Mouse (Mus musculus) urinary bladder, postnatal 36 days (tissue): Measurements from ENCODE around the gene Foxd1.

Experiments
- DNase-seq, 2 experiments: peaks; one replicate each; pipeline ENCODE4 v3.0.0; 2022; ENCODE audit warnings: low spot score in 2 of 2, mixed read lengths in 1 of 2

Gene Foxd1

GRCm38 (mm10) chr13:98354871-98355558 is 973 bp downstream of the Foxd1 start:
- DNase-seq = peak in 1 of 2 experiments; percentile 15

DNA sequence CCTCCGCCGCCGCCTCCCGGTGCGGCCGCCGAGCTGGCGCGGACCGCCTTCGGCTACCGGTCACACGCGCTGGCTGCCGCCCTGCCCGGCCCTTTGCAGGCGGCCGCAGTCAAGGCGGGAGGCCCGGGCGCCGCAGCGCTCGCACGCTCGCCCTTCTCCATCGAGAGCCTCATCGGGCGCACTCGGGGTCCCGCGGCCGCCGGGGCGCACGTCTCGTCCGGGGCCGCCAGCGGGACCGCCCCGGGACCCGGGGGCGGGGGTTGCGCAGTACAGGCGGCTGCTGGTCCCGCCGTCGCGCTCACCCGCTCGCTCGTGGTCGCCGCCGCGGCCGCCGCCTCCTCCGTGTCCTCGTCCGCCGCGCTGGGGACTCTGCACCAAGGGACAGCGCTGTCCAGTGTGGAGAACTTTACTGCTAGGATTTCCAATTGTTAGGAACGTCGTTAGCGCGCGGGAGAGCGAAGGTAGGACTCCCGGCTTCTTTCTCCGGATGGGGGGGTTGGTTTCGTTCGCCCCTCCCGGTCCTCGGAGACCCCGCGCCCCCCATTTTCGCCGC is 1.6 kb downstream of the Foxd1 start:
- DNase-seq = peak in 1 of 2 experiments; percentile 6

GRCm38 (mm10) chr13:98356176-98356972 is 2.3 kb downstream of the Foxd1 start:
- no peak for DNase-seq

GRCm38 (mm10) chr13:98356973-98357425 is 3.0 kb downstream of the Foxd1 start:
- no peak for DNase-seq

DNA sequence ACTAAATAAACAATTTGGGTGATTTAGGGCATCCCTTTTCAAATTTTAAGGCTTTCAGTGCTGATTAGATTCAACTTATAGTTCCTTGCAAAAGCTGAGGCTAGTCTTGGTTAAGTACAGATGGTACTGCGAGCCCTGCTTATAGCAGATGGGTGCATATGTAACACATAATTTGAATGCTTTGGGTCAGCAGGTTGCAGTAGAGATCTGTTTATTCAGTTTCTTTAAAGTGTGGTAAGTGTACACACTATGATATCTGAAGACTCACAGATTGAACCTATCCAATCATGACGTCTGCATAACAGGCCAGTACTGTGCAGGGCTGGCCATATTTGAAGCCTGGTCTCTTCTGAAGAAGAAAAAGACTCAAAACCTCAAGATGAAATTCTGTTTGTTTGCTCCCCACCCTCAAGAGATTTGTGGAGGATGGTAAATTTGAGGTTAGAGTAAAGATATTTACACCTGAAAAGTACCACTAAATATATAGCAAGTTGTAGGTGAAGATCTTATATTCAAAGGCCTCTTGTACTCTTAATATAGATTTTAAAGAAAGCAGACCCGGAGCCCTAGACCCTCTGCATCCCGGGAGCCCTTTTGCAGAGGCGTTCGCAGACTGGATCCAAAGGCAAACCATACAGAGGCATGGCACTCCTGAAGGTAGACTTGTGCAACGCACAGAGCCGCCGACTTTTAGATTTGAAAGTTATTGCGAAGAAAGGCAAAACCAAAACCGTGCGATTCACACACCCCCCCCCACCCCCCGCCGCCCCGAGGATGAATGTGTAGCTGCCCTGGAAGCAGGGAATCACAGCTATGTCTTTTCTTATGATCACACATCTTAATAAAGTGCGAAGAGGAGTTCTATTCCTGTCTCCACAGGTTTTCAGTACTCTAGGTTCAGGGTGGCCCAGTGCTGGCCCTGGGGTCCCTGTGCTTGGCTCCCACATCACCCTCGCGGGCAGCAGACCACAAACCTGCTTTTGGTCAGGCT is 3.7 kb downstream of the Foxd1 start:
- no peak for DNase-seq

DNA sequence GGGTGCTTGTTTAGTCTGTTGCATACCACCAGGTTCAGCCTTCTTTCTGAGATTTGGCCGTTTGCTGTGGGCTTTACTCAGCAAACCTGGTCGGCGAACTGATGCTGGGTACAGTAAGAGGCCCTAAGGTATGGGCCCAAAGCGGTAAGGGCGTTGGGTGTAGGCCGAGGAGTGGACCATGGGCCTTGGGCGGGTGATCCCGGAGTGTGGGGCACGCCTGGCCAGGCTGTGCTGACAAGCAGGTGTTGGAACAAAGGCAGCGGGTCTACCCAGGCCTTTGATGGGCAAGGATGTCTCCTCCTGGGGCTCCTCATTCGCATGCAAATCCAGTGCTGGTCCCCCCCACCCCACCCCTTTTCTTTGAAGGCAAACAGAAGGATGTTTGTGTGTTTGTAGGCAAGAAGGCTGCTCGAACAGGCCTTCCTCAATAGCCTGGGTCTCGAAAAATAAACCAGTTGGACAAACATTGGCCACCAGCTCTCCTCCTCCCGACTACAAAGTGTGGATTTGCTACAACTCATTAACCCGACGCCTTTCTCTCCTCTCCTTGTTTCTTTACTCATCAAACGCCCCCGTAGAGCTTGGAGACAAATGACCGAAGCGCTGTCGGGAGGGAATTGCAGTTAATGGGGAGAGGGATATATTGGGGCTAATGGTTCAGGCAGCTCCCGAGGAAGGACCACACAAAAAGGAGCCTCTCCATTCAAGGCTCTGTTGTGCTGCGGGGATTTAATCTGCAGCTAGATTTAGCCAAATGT is 4.6 kb downstream of the Foxd1 start:
- DNase-seq = no peak

DNA sequence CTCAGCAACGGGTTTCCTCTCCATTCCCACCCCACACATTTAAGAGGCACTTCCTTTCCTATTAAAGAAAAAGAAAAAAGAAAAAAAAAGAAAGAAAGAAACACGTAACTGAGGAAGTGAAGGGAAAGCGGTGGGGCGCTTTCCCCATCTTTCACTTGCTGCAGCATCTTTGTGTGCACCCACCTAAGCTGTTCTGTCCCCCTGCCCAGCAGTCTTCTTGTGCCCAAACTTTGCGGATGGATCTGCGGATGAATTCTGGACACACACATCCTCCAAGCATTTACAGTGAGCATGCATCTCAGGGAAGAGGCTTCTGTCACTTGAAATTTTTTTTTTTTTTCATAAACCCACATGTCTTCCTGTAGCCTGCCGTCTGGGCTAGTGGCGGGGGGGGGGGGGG is 5.3 kb downstream of the Foxd1 start:
- DNase-seq = no peak

DNA sequence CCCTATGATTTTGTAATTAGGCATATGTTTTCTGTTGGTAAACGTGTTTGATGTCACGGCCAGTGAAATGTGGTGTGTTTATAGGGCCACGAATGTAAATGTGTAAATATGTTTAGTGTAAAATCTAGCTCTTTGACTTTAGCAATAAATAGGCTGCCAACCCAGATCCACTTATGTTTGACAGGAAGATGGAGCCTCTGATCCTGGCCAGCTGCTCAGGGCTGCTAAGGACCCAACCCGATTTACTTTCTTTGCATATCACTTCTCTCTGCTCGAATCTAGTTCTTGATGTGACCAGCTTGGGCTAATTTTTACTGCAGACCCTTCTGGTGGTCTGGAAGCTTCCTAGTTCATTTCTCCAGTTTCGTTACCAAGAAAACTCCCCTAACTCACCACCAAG is 6.3 kb downstream of the Foxd1 start:
- DNase-seq = no peak

DNA sequence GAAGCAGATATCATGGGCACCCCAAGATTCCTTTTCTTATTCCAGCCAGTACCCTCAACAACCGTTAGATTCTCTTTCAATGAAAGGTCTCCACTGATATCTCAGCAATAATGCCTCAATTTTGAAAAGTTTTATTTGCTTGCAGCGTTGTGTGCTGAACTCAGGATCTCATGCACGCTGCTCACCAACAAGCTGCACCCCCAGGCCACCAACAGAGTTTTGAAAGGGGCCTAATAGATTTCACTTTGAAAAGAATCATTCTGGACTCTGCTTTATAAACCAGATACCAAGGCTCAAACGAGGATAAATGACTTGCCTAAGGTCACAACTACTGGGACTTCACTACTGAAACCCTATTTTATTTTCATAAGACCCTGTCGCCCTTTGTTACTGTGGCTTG is 7.1 kb downstream of the Foxd1 start:
- DNase-seq = no peak

GRCm38 (mm10) chr13:98363046-98363445 is 9.0 kb downstream of the Foxd1 start:
- DNase-seq = no peak

- no peak for DNase-seq
Measured at GRCm38 (mm10) chr13:98365081-98365480, 11.0 kb downstream of the Foxd1 start.

DNA sequence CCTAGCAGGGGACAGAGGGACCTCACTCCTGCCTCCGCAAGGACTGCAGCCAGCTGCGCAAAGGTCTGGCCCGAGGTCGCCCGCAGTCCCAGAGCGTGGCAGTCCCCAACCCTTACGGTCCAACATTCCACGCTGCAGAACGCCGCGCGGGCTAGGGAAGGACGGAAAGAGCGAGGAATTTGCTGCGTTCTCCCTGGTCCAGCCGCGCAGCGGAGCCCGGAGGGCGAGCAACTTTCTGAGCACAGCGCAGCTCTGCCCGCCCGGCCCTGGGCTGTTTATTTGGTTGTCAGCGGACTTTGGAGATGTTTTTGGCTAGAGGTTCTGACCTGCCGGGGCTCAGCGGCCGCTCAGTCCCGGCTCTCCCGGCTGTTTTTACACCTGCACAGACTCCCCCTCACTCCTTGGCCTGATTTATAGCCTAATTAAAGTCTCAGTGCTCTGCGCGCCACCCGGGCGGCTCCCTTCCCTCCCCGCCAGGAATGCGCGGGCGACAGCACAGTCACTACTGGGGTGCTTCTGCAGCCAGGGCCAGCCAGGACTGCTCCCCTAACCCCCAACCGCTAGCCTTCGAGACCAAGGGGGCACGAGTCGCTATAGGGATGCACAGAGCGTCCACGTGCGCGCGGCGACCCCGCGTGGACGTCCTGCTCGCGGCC is 11.9 kb downstream of the Foxd1 start:
- DNase-seq = no peak

- no peak for DNase-seq
Measured at GRCm38 (mm10) chr13:98366469-98367275, 12.6 kb downstream of the Foxd1 start.

DNA sequence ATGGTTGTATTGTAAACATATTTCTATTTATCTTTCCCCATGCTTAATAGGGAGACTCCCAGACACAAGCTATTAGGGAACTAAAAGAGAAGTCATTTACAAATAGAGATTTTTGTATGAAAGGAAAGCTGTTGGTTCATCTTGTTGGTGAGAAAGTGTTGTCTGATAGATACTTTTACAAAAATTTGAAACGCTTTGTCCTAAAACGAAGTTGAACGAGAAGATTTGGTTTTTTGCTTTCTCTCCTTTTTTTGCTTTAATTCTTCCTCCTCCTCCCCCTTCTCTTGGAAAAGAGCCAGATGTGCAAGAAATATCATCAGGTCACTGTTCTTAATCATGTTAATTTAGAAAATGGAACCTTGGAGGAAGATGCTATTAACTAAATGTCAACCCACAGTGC is 13.6 kb downstream of the Foxd1 start:
- no peak for DNase-seq

DNA sequence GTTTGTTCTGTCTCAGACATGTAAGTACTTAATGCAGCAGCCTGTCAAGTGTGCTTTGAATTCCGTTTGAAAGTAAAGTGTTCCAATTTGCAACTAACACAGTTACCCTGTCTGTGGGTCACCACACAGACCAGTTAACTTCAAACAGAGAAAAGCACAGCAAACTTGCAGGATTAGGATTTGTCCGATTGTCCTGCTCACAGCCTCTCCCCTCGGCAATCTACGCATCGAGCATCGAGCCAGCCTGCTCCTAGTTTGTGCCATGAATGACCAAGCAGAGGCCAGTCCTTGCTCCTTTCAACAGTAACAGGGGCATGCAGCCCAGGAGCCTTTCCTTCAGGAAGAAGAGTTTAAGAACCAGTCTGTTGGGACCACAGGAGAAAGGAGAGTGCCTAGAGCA is 15.0 kb downstream of the Foxd1 start:
- no peak for DNase-seq

DNA sequence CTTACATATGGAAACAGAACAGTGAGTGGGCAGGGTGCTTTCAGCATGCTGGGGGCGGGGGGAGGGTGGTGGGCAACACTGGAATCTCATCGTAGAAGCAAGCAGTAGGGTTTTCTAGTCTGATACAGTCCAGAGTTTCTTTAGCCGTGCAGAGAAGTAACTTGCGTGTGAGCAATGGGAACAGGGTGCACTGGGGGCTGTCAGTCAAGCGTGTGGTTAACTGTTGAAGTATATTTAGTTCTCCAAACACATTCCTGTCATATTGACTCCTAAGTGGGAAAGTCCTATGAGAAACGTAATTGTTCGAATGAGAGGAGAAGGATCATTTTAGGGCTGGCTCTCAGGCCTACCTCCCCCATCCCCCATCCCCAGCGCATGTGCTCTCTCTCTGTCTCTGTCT is 20.5 kb downstream of the Foxd1 start:
- DNase-seq = no peak

DNA sequence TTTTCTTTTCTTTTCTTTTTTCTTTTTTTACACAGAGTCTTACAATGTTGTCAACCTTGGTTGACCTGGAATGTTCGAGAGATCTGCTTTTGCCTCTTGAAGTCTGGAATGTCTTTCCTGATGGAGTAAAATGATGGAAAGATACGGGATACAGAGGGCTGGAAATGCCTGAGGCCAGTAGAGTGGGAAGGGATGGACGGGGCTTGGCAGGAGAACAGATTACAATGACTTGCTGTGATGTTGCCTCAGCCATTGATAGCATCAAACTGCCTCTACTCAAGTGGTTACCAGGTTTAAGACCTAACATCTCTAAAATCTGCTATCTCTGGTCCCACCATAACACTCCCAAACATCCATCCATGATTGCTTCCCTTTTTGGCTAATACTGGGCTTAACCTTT is 20.9 kb downstream of the Foxd1 start:
- DNase-seq = no peak

DNA sequence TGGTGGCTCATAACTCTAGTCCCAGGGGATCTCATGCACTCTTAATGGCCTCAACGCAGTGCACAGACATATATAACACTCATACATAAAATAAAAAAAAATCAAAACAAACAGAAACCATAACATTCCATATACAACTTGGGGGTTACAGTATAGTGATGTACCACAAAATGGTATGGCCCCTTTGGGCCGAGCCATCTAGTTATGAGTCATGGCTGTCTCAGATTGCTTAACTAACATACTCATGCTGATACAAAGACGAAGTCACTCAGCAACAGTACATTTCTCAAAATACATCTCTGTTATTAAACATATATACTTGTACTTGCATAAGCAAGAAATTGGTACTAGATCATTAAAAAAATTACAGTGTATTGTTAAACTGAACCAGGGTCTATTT is 23.7 kb downstream of the Foxd1 start:
- no peak for DNase-seq

DNA sequence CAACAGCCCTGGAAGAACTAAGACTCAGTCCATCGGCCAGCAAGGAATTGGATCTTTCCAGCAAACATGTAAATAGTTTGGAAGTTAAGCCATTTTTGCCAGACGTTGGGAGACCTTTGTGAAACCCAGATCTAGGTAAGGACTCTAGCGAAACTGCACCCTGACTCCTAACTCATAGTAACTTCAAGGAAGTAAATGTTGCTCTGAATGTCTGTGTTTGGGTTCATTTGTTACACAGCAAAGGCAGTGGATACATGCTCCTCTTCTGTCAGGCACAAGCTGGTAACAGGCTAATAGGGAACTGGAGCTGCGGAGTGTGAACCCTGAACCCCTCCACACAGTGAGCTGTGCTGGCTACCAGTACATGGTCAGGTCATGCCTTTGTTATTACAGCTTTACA is 28.7 kb downstream of the Foxd1 start:
- no peak for DNase-seq
